Mouse (Mus musculus): Measurements from ENCODE around the gene Piwil1. TPM values are rescaled to one million over a fixed set of nuclear protein-coding genes. Genes with fewer than 3 reads are reported as not detected.

The Piwil1 gene
- polyA plus RNA-seq, 1 experiment from 2014 or later, result not detected

- no peak overlapping the region for H3K4me3 ChIP-seq
- no peaks in the 10 kb centered on the region for H3K4me1 ChIP-seq
- H3K9me3 ChIP-seq (replicated peaks), result no peaks in the 10 kb centered on the region
- 0 out of 2 replicates have a peak, but pooled peaks cover 5% of the 10 kb centered on the region for H3K27me3 ChIP-seq
- no peak overlapping the region for H3K9ac ChIP-seq
- H3K36me3 ChIP-seq (ENCODE audit: poor library complexity, severe bottlenecking), result no peaks in the 10 kb centered on the region
- ATAC-seq, result no peak
- H3K27ac ChIP-seq, result no peak overlapping the region
- no peak overlapping the region for H3K4me2 ChIP-seq
- 80% methylated on average over 8 of the region's 8 CpGs for WGBS
Observed at GRCm38 (mm10) chr5:128746261-128746660, 43.9 kb downstream of the Piwil1 start.

- no peak for ATAC-seq
- 61% methylated on average over 8 of the region's 8 CpGs for WGBS
- Histone ChIP-seq H3K4me2 (no peak overlapping the region), H3K9ac (no peak overlapping the region), H3K36me3 (ENCODE audit: poor library complexity, severe bottlenecking) (no peaks in the 10 kb centered on the region), H3K4me1 (0 out of 2 replicates have a peak, but pooled peaks cover 2% of the 10 kb centered on the region), H3K27ac (no peak overlapping the region), H3K9me3 (replicated peaks) (0 out of 2 replicates have a peak, but pooled peaks cover 3% of the 10 kb centered on the region), H3K4me3 (no peak overlapping the region), H3K27me3 (no peaks in the 10 kb centered on the region)
Observed at GRCm38 (mm10) chr5:128761118-128761517, 58.8 kb downstream of the Piwil1 start.

- ATAC-seq, result peak; percentile 33; the same call in 1 of the 2 replicates
- H3K4me3 ChIP-seq, result no peak overlapping the region
- no peaks in the 10 kb centered on the region for H3K36me3 ChIP-seq (ENCODE audit: poor library complexity, severe bottlenecking)
- H3K9ac ChIP-seq, result no peak overlapping the region
- peak overlapping the region; percentile 29 for H3K4me2 ChIP-seq
- WGBS, result 7% methylated on average over 10 of the region's 10 CpGs
- no peak overlapping the region for H3K27ac ChIP-seq
- H3K27me3 ChIP-seq, result no peaks in the 10 kb centered on the region
- H3K9me3 ChIP-seq (replicated peaks), result no peaks in the 10 kb centered on the region
- peaks cover 6% of the 10 kb centered on the region for H3K4me1 ChIP-seq
Observed at GRCm38 (mm10) chr5:128769026-128769631, 66.8 kb downstream of the Piwil1 start.

GRCm38 (mm10) chr5:128776386-128776785, 74.1 kb downstream of the Piwil1 start:
- 73% methylated on average over 2 of the region's 2 CpGs for WGBS
- H3K27ac ChIP-seq, result no peak overlapping the region
- no peak overlapping the region for H3K9ac ChIP-seq
- no peaks in the 10 kb centered on the region for H3K36me3 ChIP-seq (ENCODE audit: poor library complexity, severe bottlenecking)
- no peaks in the 10 kb centered on the region for H3K4me1 ChIP-seq
- H3K9me3 ChIP-seq (replicated peaks), result no peaks in the 10 kb centered on the region
- no peak overlapping the region for H3K4me2 ChIP-seq
- H3K4me3 ChIP-seq, result no peak overlapping the region
- no peak for ATAC-seq
- no peaks in the 10 kb centered on the region for H3K27me3 ChIP-seq

- no peaks in the 10 kb centered on the region for H3K27me3 ChIP-seq
- 78% methylated on average over 22 of the region's 22 CpGs for WGBS
- H3K27ac ChIP-seq, result no peak overlapping the region
- H3K4me3 ChIP-seq, result no peak overlapping the region
- H3K36me3 ChIP-seq (ENCODE audit: poor library complexity, severe bottlenecking), result no peaks in the 10 kb centered on the region
- no peaks in the 10 kb centered on the region for H3K9me3 ChIP-seq (replicated peaks)
- H3K9ac ChIP-seq, result no peak overlapping the region
- no peak overlapping the region for H3K4me2 ChIP-seq
- no peak for ATAC-seq
- H3K4me1 ChIP-seq, result peaks cover 9% of the 10 kb centered on the region; the same call in 1 of the 2 replicates
Observed at GRCm38 (mm10) chr5:128781621-128782020, 79.3 kb downstream of the Piwil1 start.

GRCm38 (mm10) chr5:128800592-128800991, 98.3 kb downstream of the Piwil1 start:
- no peak overlapping the region for H3K4me3 ChIP-seq
- no peak overlapping the region for H3K27ac ChIP-seq
- WGBS, result 92% methylated on average over 5 of the region's 5 CpGs
- H3K9ac ChIP-seq, result no peak overlapping the region
- peaks cover 1% of the 10 kb centered on the region; the same call in 1 of the 2 replicates for H3K9me3 ChIP-seq (replicated peaks)
- no peak for ATAC-seq
- no peaks in the 10 kb centered on the region for H3K27me3 ChIP-seq
- H3K4me1 ChIP-seq, result no peaks in the 10 kb centered on the region
- no peak overlapping the region for H3K4me2 ChIP-seq
- no peaks in the 10 kb centered on the region for H3K36me3 ChIP-seq (ENCODE audit: poor library complexity, severe bottlenecking)

Other genes with a start within 250 kb of the Piwil1 start
- 2.0 TPM in 2 replicates for gene Fzd10, start 101.7 kb upstream of the Piwil1 start, polyA plus RNA-seq (2015; fragmentation: Nextera tagmentation; extraction: Ambion mirVana)

All from forebrain, embryonic 13.5 days (tissue).